Mouse (Mus musculus) forebrain, embryonic 16.5 days (tissue): ENCODE measurements around the gene Stoml1. TPM values are rescaled to one million over a fixed set of nuclear protein-coding genes. Genes with fewer than 3 reads are reported as not detected.
A peak's percentile ranks its signal among the peaks of the same experiment; 100 is the strongest.

Source experiments
- ATAC-seq: fragments of 200-750 bp; cut with Nextera tagmentation; 2 replicates; pipeline ENCODE4 v1.8.0; 2017; ENCODE audit warnings: mild to moderate bottlenecking, moderate library complexity
- H3K27ac ChIP-seq: fragments of 300-500 bp; sonication (generic); 2 replicates; pipeline ENCODE4 v1.5.1; 2014; ENCODE audit warnings: low read length, control low read depth
- H3K27me3 ChIP-seq: fragments of 300-500 bp; sonication (generic); replicated peaks from 2 replicates; pipeline ENCODE4 v1.6.1; 2014; ENCODE audit warnings: low read length; ENCODE audit not compliant: control insufficient read depth, insufficient read depth
- H3K36me3 ChIP-seq: fragments of 300-500 bp; sonication (generic); 2 replicates; pipeline ENCODE4 v1.6.1; 2014; ENCODE audit not compliant: control insufficient read depth, insufficient read depth
- H3K4me1 ChIP-seq: fragments of 300-500 bp; sonication (generic); replicated peaks from 2 replicates; pipeline ENCODE4 v1.6.1; 2014; ENCODE audit warnings: low read length; ENCODE audit not compliant: control insufficient read depth, insufficient read depth
- H3K4me2 ChIP-seq: fragments of 300-500 bp; sonication (generic); 2 replicates; pipeline ENCODE4 v1.6.1; 2014; ENCODE audit warnings: mild to moderate bottlenecking, low read length, control low read depth
- H3K4me3 ChIP-seq: fragments of 300-500 bp; sonication (generic); replicated peaks from 2 replicates; pipeline ENCODE4 v1.5.1; 2014; ENCODE audit warnings: mild to moderate bottlenecking, low read length, control low read depth
- H3K9ac ChIP-seq: fragments of 300-500 bp; sonication (generic); replicated peaks from 2 replicates; pipeline ENCODE4 v1.6.1; 2014; ENCODE audit warnings: low read depth, low read length, control low read depth
- H3K9me3 ChIP-seq: fragments of 300-500 bp; sonication (generic); 2 replicates; pipeline ENCODE4 v1.6.1; 2016; ENCODE audit warnings: low read length; ENCODE audit not compliant: control insufficient read depth
- WGBS: fragments of 180-500 bp; shearing (Covaris S2); extraction: QIAGEN DNeasy Blood & Tissue Kit; methylation state at CpG from one replicate; pipeline ENCODE4 v1.1.7; 2014; 5-methylcytosine and 5-hydroxymethylcytosine counted together
- polyA plus RNA-seq: library from polyadenylated mRNA; unstranded; fragments of >200 nt; fragmentation: Nextera tagmentation; extraction: Ambion mirVana; gene quantifications from 2 replicates; pipeline ENCODE4 v1.2.1, GENCODE M21; 2015

Stoml1 gene
- polyA plus RNA-seq, 1 experiment from 2014 or later = 120 TPM

- Histone ChIP-seq H3K36me3 (no peaks in the 10 kb centered on the region), H3K27ac (no peak overlapping the region), H3K27me3 (no peaks in the 10 kb centered on the region), H3K4me2 (no peak overlapping the region), H3K9me3 (no peaks in the 10 kb centered on the region), H3K4me3 (no peak overlapping the region), H3K9ac (no peak overlapping the region), H3K4me1 (no peaks in the 10 kb centered on the region)
- 88% methylated on average over 5 of the region's 5 CpGs for WGBS
- no peak for ATAC-seq
Observed at GRCm38 (mm10) chr9:58232374-58232773, 20.6 kb upstream of the Stoml1 start.

DNA sequence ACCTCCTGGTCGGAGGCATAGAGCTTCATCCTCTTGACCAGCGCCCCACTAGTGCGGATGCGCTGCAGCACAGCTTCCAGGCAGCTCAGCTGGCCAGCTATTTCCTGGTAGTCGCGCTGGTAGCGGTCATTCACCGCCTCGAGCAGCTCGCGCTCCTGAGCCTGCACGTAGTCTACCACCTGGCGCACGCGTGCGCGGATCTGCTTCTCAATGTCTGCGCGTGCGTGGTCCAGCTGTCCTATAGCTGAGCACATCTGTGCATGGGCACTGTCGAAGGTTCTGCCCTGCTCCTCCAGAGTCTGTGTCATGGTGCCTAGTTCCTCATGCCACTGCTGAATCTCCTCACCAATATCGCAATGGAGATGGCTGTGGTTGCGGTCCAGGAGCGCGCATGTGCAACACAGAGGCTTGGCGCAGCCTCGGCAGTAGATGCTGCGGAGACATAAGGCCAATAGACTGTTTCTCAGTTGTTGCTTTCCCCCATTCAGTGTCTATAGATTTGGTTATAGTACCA, 18.4 kb upstream of the Stoml1 start:
- Histone ChIP-seq H3K9ac (no peak overlapping the region), H3K27ac (no peak overlapping the region), H3K4me3 (no peak overlapping the region), H3K36me3 (no peaks in the 10 kb centered on the region), H3K9me3 (no peaks in the 10 kb centered on the region), H3K4me2 (no peak overlapping the region), H3K4me1 (no peaks in the 10 kb centered on the region), H3K27me3 (no peaks in the 10 kb centered on the region)
- WGBS = 98% methylated on average over 28 of the region's 28 CpGs
- no peak for ATAC-seq

GRCm38 (mm10) chr9:58241780-58242485, 11.0 kb upstream of the Stoml1 start:
- H3K27ac ChIP-seq = no peak overlapping the region
- H3K4me3 ChIP-seq = no peak overlapping the region
- H3K27me3 ChIP-seq = no peaks in the 10 kb centered on the region
- peak; percentile 61; the same call in 1 of the 2 replicates for ATAC-seq
- peaks cover 12% of the 10 kb centered on the region for H3K4me1 ChIP-seq
- H3K9me3 ChIP-seq = no peaks in the 10 kb centered on the region
- WGBS = 30% methylated on average over 9 of the region's 9 CpGs
- no peak overlapping the region for H3K9ac ChIP-seq
- no peaks in the 10 kb centered on the region for H3K36me3 ChIP-seq
- no peak overlapping the region for H3K4me2 ChIP-seq

DNA sequence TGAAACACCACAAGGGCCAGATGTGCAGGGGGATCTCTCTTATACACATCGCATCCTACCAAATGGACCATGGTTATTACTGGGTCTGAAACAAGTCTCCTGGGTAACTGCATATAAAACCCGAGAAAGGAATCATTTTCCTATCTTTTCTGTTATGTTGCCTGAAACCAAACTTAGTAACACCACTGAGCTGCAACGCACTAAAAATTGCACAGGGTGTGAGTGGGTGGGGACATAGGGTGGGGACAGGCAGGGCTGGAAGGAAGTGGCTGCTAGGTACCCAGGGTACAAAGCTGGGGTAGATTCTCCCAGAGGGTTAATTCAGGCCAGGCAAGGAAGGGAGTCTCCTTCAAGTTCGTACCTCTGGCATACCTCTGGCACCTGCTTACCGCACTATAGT, 10.3 kb upstream of the Stoml1 start:
- H3K4me1 ChIP-seq = peaks cover 17% of the 10 kb centered on the region
- H3K9me3 ChIP-seq = no peaks in the 10 kb centered on the region
- H3K4me3 ChIP-seq = no peak overlapping the region
- H3K4me2 ChIP-seq = no peak overlapping the region
- WGBS = 89% methylated on average over 5 of the region's 5 CpGs
- no peak overlapping the region for H3K27ac ChIP-seq
- no peak overlapping the region for H3K9ac ChIP-seq
- no peak for ATAC-seq
- no peaks in the 10 kb centered on the region for H3K36me3 ChIP-seq
- no peaks in the 10 kb centered on the region for H3K27me3 ChIP-seq

DNA sequence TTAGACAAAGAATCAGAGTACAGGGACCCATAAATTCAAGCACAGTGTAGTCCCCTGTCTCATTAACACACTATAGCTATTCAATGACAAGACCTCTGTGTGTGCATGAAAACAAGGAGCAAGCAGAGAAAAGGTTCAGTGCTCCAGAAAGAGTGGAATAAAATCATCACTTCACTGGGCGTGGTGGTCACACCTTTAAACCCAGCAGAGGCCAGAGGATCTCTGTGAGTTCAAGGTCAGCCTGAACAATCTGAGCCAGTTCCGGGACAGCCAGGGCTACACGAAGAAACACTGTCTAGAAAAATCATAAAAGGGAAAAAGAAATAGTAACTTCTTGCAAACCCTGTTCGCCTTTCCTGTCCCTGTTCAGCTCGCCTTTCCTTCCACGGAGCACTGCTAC, 9.3 kb upstream of the Stoml1 start:
- H3K27me3 ChIP-seq = no peaks in the 10 kb centered on the region
- no peak overlapping the region for H3K9ac ChIP-seq
- H3K4me2 ChIP-seq = no peak overlapping the region
- WGBS = 91% methylated on average over 6 of the region's 6 CpGs
- ATAC-seq = no peak
- H3K4me3 ChIP-seq = no peak overlapping the region
- H3K27ac ChIP-seq = no peak overlapping the region
- H3K36me3 ChIP-seq = no peaks in the 10 kb centered on the region
- no peaks in the 10 kb centered on the region for H3K9me3 ChIP-seq
- peaks cover 22% of the 10 kb centered on the region for H3K4me1 ChIP-seq

- no peak for ATAC-seq
- no peaks in the 10 kb centered on the region for H3K9me3 ChIP-seq
- H3K27ac ChIP-seq = no peak overlapping the region
- H3K4me2 ChIP-seq = no peak overlapping the region
- H3K4me1 ChIP-seq = peaks cover 34% of the 10 kb centered on the region
- no peaks in the 10 kb centered on the region for H3K27me3 ChIP-seq
- 77% methylated on average over 4 of the region's 4 CpGs for WGBS
- no peak overlapping the region for H3K9ac ChIP-seq
- no peak overlapping the region for H3K4me3 ChIP-seq
- H3K36me3 ChIP-seq = no peaks in the 10 kb centered on the region
Observed at GRCm38 (mm10) chr9:58246083-58246591, 6.8 kb upstream of the Stoml1 start.

DNA sequence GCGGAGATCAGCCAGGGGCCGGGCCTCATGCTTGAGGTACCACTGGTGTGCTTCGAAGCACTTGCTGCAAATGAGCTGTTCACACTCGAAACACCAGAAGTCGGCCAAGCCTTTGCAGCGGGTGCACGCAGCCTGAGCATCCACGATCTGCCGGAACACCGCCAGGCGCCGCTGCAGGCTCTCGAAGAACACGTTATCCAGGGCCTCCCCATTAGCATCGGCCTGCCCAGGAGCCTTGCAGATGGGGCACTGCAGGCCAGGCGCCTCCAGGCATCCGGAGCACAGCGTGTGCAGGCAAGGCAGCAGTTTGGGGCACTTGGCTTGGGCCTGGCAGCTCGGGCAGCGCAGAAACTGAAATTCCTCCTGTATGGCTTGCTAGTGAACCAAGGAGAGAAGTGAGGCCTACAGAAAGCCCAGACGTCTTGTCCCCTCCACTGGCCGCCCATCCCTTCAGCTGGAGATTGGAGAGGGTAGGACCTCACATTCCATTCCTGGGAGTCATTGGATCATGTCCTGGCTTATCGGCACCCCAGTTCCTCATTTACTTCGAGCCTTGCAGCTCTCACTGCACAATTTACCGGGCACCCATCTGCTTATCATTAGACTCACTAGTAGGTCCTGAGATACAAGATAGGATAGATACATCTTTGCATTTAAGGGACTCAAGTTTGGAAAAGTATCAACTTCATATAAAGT, 5.8 kb upstream of the Stoml1 start:
- peaks cover 27% of the 10 kb centered on the region for H3K4me1 ChIP-seq
- no peaks in the 10 kb centered on the region for H3K36me3 ChIP-seq
- peak overlapping the region; percentile 60 for H3K9ac ChIP-seq
- no peak overlapping the region for H3K27ac ChIP-seq
- H3K27me3 ChIP-seq = no peaks in the 10 kb centered on the region
- H3K4me3 ChIP-seq = peak overlapping the region; percentile 20
- 15% methylated on average over 25 of the region's 25 CpGs for WGBS
- no peaks in the 10 kb centered on the region for H3K9me3 ChIP-seq
- ATAC-seq = peak; percentile 89
- H3K4me2 ChIP-seq = peak overlapping the region; percentile 47

- Histone ChIP-seq H3K36me3 (no peaks in the 10 kb centered on the region), H3K4me2 (peak overlapping the region; percentile 50), H3K9ac (peak overlapping the region; percentile 47), H3K4me1 (peaks cover 31% of the 10 kb centered on the region), H3K27me3 (no peaks in the 10 kb centered on the region), H3K27ac (no peak overlapping the region), H3K9me3 (no peaks in the 10 kb centered on the region), H3K4me3 (peak overlapping the region; percentile 38)
- 58% methylated on average over 7 of the region's 7 CpGs for WGBS
- no peak for ATAC-seq
Observed at GRCm38 (mm10) chr9:58248746-58249413, 4.1 kb upstream of the Stoml1 start.

DNA sequence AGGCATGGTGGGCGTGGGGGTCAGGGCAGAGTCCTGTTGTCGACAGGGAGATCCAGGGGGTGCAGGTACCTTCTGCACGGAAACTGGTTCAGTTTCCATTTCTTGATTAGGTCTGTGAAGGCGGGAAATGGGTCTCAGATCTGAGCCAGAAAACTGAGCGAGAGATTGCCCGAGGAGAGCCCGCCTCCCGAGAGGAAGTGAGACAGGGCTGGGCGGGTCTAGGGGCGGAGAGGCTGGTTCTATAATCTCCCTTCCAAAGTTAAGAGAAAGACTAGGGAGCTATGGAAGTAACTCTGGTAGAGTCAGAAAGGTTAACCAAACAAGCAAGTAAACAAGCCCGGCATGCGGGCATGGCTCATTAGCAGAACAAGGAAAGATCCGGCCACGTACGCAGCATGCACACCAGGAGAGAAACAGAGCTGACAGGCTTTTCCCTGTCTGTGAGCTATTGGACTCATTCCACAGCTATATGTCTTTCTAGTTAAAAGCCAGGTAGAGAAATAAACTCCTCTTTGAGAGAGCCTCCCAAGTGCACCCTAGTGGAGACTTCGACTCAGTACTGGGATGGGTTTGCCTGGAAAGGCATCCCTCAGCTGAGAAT, 3.3 kb upstream of the Stoml1 start, which contains the start of gene Pml:
Gene Pml, minus strand, starts transcription at position 195 of the 601 bp plus-strand sequence.
- Histone ChIP-seq H3K4me1 (peaks cover 38% of the 10 kb centered on the region), H3K27ac (0 out of 2 replicates have a peak within 1 kb of the TSS, but pooled peaks have one; percentile 6), H3K4me3 (peak within 1 kb of the TSS; percentile 38), H3K4me2 (peak within 1 kb of the TSS; percentile 50), H3K36me3 (no peaks in the 10 kb centered on the region), H3K9ac (peak within 1 kb of the TSS; percentile 47), H3K9me3 (no peaks in the 10 kb centered on the region), H3K27me3 (no peaks in the 10 kb centered on the region)
- 1% methylated on average over 16 of the region's 16 CpGs for WGBS
- 0 out of 2 replicates have a peak, but pooled peaks have one; percentile 36 for ATAC-seq
